Mouse (Mus musculus) kidney, adult 2 months (tissue): ENCODE data around the gene Wdr46.

Experiments
- CTCF ChIP-seq: fragments of 200-500 bp; conservative IDR thresholded peaks from 2 replicates; pipeline ENCODE4 v1.5.1; 2011; ENCODE audit warnings: low read depth, mild to moderate bottlenecking, control low read depth, low read length, moderate library complexity, mixed read lengths; ENCODE audit not compliant: insufficient read depth, insufficient read length
- POLR2A ChIP-seq: fragments of 200-500 bp; IDR thresholded peaks from one replicate; pipeline ENCODE4 v1.6.1; 2011; ENCODE audit warnings: low read depth, low read length, control low read depth

DNA sequence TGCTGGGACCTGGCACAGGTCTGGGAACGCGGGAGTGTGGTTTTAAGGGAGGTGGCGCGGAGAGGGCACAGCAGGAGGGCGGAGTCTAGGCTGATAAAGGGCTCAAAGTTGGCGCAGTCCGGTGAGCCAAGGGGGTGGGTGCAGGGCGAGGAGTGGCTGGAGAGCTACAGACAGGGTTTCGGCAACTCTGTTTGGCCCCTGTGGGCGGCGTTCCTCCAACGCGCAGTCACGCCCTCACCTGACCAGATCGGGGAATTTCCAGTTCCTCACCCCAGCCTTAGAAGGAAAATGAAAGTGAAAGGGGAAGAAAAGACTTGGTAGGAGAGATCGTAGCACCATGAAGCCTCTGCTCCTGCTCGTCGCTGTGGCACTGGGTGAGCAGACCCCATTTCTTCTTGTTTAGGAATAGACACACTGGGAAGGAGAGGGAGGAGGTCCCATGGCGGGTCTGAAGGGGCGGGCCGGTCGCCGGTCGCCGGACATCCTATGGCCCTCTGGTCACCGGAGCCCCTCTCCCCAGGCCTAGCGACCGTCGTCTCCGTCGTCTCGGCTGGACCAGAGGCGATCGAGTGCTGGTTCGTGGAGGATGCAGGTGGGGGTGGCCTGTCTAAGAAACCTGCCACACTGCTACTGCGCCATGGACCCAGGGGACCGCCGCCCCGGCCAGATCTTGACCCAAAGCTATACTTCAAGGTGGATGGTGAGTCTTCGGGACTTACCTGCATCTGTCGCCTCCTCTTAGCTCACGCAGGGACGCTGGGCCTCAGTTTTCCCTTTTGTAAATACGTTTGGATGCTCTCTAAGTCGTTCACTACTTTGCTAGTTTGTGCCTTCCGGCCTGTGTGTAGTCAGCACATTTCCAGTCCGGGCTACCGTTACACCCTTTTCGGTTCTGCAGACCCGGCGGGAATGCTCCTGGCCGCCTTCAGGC is 20.8 kb upstream of the Wdr46 start:
- TF ChIP-seq CTCF (peak; percentile 30), POLR2A (peak; percentile 31)
